Mouse (Mus musculus) cerebellum, adult 2 months (tissue): ENCODE results near the gene Bsg. TPM values are rescaled to one million over a fixed set of nuclear protein-coding genes. Genes with fewer than 3 reads are reported as not detected.

ENCODE experiments used
- DNase-seq, 2 experiments: peaks; one replicate each; pipeline ENCODE4 v3.0.0; 2021
- H3K27ac ChIP-seq: fragments of 200-500 bp; 2 replicates; pipeline ENCODE4 v1.5.1; 2012; ENCODE audit warnings: low read length, control low read depth, inconsistent platforms; ENCODE audit not compliant: insufficient read depth
- H3K27me3 ChIP-seq: fragments of 200-500 bp; 2 replicates; pipeline ENCODE4 v1.6.1; 2012; ENCODE audit warnings: inconsistent platforms, mild to moderate bottlenecking, low read length, moderate library complexity; ENCODE audit not compliant: control insufficient read depth, insufficient read depth
- H3K4me1 ChIP-seq: fragments of 200-500 bp; 2 replicates; pipeline ENCODE4 v1.6.1; 2011; ENCODE audit warnings: low read length; ENCODE audit not compliant: control insufficient read depth, insufficient read depth
- H3K4me3 ChIP-seq: fragments of 200-500 bp; replicated peaks from 2 replicates; pipeline ENCODE3; 2011; ENCODE audit warnings: mild to moderate bottlenecking, low read depth, low read length, control low read depth; ENCODE audit not compliant: insufficient read depth
- CTCF ChIP-seq: fragments of 200-500 bp; IDR thresholded peaks from 2 replicates; pipeline ENCODE4 v1.5.1; 2011; ENCODE audit warnings: low read depth, mild to moderate bottlenecking, control low read depth, low read length, moderate library complexity, borderline replicate concordance; ENCODE audit not compliant: insufficient read depth
- POLR2A ChIP-seq: fragments of 200-500 bp; IDR thresholded peaks from 2 replicates; pipeline ENCODE4 v1.6.1; 2011; ENCODE audit warnings: low read length, control low read depth, borderline replicate concordance; ENCODE audit not compliant: insufficient read depth
- WGBS: fragments of 180-500 bp; shearing (Covaris S2); methylation state at CpG from one replicate; pipeline ENCODE4 v1.1.7; 2018; 5-methylcytosine and 5-hydroxymethylcytosine counted together
- polyA plus RNA-seq: library from polyadenylated mRNA; depleted of rRNA; stranded (reverse); fragments of >200 nt; gene quantifications from 2 replicates; pipeline ENCODE4 v1.2.3, GENCODE M21; 2012

Gene Bsg
- polyA plus RNA-seq, 1 experiment: 1,261 TPM

- TF ChIP-seq POLR2A: no peak
- no peak for TF ChIP-seq CTCF
- peaks cover 39% of the 10 kb centered on the region for H3K4me1 ChIP-seq
- DNase-seq: no peak
Measured at GRCm38 (mm10) chr10:79708668-79709067, 4.4 kb downstream of the Bsg start.

GRCm38 (mm10) chr10:79709307-79709706, 5.0 kb downstream of the Bsg start:
- DNase-seq: no peak
- Histone ChIP-seq H3K4me3 (no peak overlapping the region), H3K4me1 (peaks cover 39% of the 10 kb centered on the region), H3K27ac (peak overlapping the region; percentile 3; the same call in 1 of the 2 replicates), H3K27me3 (no peaks in the 10 kb centered on the region)
- TF ChIP-seq POLR2A: no peak
- TF ChIP-seq CTCF: no peak
- 60% methylated on average over 7 of the region's 7 CpGs for WGBS

More at GRCm38 (mm10) chr10:79708668-79709067, 4.4 kb downstream of the Bsg start:
- WGBS: 35% methylated on average over 21 of the region's 21 CpGs
- no peaks in the 10 kb centered on the region for H3K27me3 ChIP-seq
- peak overlapping the region; percentile 3; the same call in 1 of the 2 replicates for H3K27ac ChIP-seq
- peak overlapping the region; percentile 16 for H3K4me3 ChIP-seq

- no peak; the same call in 1 of the 2 replicates for TF ChIP-seq CTCF
- TF ChIP-seq POLR2A: no peak
- peaks cover 34% of the 10 kb centered on the region for H3K4me1 ChIP-seq
- H3K27me3 ChIP-seq: no peaks in the 10 kb centered on the region
- no peak for DNase-seq
- no peak overlapping the region for H3K4me3 ChIP-seq
- 89% methylated on average over 1 of the region's 1 CpGs for WGBS
- no peak overlapping the region for H3K27ac ChIP-seq
Measured at GRCm38 (mm10) chr10:79712029-79712428, 7.7 kb downstream of the Bsg start.

- 11% methylated on average over 4 of the region's 6 CpGs for WGBS
- H3K4me3 ChIP-seq: no peak overlapping the region
- peak; percentile 76 to 85 for DNase-seq
- H3K4me1 ChIP-seq: peaks cover 28% of the 10 kb centered on the region
- no peaks in the 10 kb centered on the region for H3K27me3 ChIP-seq
- no peak overlapping the region; the same call in 1 of the 2 replicates for H3K27ac ChIP-seq
- TF ChIP-seq POLR2A (no peak), CTCF (peak; percentile 79)
Measured at GRCm38 (mm10) chr10:79712499-79713126, 8.3 kb downstream of the Bsg start.

- Histone ChIP-seq H3K27me3 (no peaks in the 10 kb centered on the region), H3K27ac (no peak overlapping the region; the same call in 1 of the 2 replicates), H3K4me1 (peaks cover 30% of the 10 kb centered on the region), H3K4me3 (no peak overlapping the region)
- 12% methylated on average over 1 of the region's 1 CpGs for WGBS
- no peak for DNase-seq
- TF ChIP-seq POLR2A: no peak
- no peak for TF ChIP-seq CTCF
Measured at GRCm38 (mm10) chr10:79713163-79713562, 8.9 kb downstream of the Bsg start.

- WGBS: 16% methylated on average over 4 of the region's 4 CpGs
- no peak overlapping the region for H3K27ac ChIP-seq
Measured at GRCm38 (mm10) chr10:79714996-79715395, 10.7 kb downstream of the Bsg start.

GRCm38 (mm10) chr10:79716254-79716987, 12.1 kb downstream of the Bsg start, which contains the start of gene Hcn2:
Gene Hcn2, plus strand, starts transcription at chr10:79716634.
- TF ChIP-seq POLR2A: 0 out of 2 replicates have a peak, but pooled peaks have one; percentile 24
- TF ChIP-seq CTCF: no peak
- Histone ChIP-seq H3K27me3 (no peaks in the 10 kb centered on the region), H3K4me3 (peak within 1 kb of the TSS; percentile 88), H3K4me1 (peaks cover 24% of the 10 kb centered on the region), H3K27ac (peak within 1 kb of the TSS; percentile 67)
- WGBS: 1% methylated on average over 69 of the region's 91 CpGs
- peak; percentile 69 to 74 for DNase-seq

More at GRCm38 (mm10) chr10:79714996-79715395, 10.7 kb downstream of the Bsg start:
- TF ChIP-seq POLR2A (no peak), CTCF (no peak)
- no peak for DNase-seq
- Histone ChIP-seq H3K4me1 (peaks cover 21% of the 10 kb centered on the region), H3K4me3 (no peak overlapping the region), H3K27me3 (no peaks in the 10 kb centered on the region)

- peak; percentile 75 to 78 for DNase-seq
- Histone ChIP-seq H3K27ac (peak overlapping the region; percentile 55), H3K4me1 (peaks cover 27% of the 10 kb centered on the region), H3K27me3 (no peaks in the 10 kb centered on the region), H3K4me3 (peak overlapping the region; percentile 87)
- WGBS: under 1% methylated on average over 44 of the region's 44 CpGs
- TF ChIP-seq CTCF: no peak
- no peak for TF ChIP-seq POLR2A
Measured at GRCm38 (mm10) chr10:79716988-79717355, 12.7 kb downstream of the Bsg start.
